Mouse (Mus musculus) forebrain, embryonic 16.5 days (tissue): Measurements from ENCODE around the gene Tmem167. TPM values are rescaled to one million over a fixed set of nuclear protein-coding genes. Genes with fewer than 3 reads are reported as not detected.

Experiments
- polyA plus RNA-seq: library from polyadenylated mRNA; unstranded; fragments of >200 nt; fragmentation: Nextera tagmentation; extraction: Ambion mirVana; gene quantifications from 2 replicates; pipeline ENCODE4 v1.2.1, GENCODE M21; 2015

The Tmem167 gene
- polyA plus RNA-seq, 1 experiment from 2014 or later, result 50.8 TPM

Other genes with a start within 250 kb of the Tmem167 start
- 15.5 and 16.0 TPM in 2 replicates for gene Xrcc4, start 485 bp downstream of the Tmem167 start, polyA plus RNA-seq